Mouse (Mus musculus) bone marrow macrophage, adult 2 months (primary cell): ENCODE results near the gene Ptprd. TPM values are rescaled to one million over a fixed set of nuclear protein-coding genes. Genes with fewer than 3 reads are reported as not detected.

Experiments used
- H3K27ac ChIP-seq: 2 replicates; pipeline ENCODE4 v1.5.1; 2012; ENCODE audit warnings: low read depth, low read length; ENCODE audit not compliant: insufficient read depth
- H3K4me1 ChIP-seq: 2 replicates; pipeline ENCODE4 v1.6.1; 2012; ENCODE audit warnings: low read length; ENCODE audit not compliant: control insufficient read depth, insufficient read depth
- H3K4me3 ChIP-seq: 2 replicates; pipeline ENCODE4 v1.5.1; 2012; ENCODE audit warnings: mild to moderate bottlenecking, low read length, moderate library complexity; ENCODE audit not compliant: insufficient read depth
- CTCF ChIP-seq: IDR thresholded peaks from 2 replicates; pipeline ENCODE4 v1.5.1; 2012; ENCODE audit warnings: low read depth, mild to moderate bottlenecking, low read length, moderate library complexity
- POLR2A ChIP-seq: IDR thresholded peaks from 2 replicates; pipeline ENCODE4 v1.6.1; 2012; ENCODE audit warnings: mild to moderate bottlenecking, low read depth, low read length, borderline replicate concordance
- polyA plus RNA-seq: library from polyadenylated mRNA; stranded (reverse); fragments of >200 nt; gene quantifications from 2 replicates; pipeline ENCODE4 v1.2.4, GENCODE M21; 2012; ENCODE audit not compliant: missing spikeins, insufficient read depth, insufficient read length

The Ptprd gene
- polyA plus RNA-seq, 1 experiment: 1.4 TPM

DNA sequence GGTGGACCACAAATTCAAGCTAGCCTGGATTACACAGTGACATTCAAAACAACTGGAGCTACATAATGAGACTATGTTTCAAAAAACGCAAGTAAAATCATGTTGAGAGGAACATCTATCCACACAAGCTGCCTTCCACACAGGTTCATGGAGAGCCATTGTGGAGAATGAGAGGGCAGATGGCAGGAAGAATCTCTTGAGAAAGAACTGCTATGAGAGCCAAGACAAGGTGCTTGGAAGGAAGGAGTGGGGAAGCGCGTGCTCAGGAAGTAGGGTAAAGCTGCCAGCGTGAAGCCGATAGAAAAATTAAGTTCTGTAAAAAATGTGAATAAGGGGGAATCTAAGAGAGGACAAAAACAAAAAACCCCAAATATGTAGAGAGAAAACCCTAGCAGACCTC is 1808.5 kb downstream of the Ptprd start:
- H3K4me3 ChIP-seq: no peak overlapping the region
- H3K4me1 ChIP-seq: no peaks in the 10 kb centered on the region
- no peak for TF ChIP-seq POLR2A
- no peak for TF ChIP-seq CTCF
- H3K27ac ChIP-seq: no peak overlapping the region

DNA sequence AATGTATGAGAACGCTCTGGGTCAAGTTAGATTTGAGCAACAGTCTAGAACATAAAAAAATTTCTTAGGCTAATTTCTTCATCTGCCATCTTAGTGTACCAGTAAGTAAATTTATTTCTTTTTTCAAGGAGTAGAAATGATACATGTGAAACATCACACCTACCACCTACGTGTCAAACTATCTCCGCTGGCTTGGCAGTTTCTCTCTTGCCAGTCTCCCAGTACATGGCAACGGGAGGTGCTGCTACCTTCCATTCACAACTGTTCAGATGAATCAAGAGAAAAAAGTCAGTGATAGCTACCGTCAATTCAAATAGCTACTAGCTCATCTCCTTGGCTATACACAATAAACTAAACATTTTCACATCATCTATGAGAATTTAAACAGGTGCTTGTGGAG is 1823.9 kb downstream of the Ptprd start:
- H3K27ac ChIP-seq: no peak overlapping the region
- TF ChIP-seq POLR2A (no peak), CTCF (no peak)
- no peak overlapping the region for H3K4me3 ChIP-seq
- H3K4me1 ChIP-seq: no peaks in the 10 kb centered on the region

DNA sequence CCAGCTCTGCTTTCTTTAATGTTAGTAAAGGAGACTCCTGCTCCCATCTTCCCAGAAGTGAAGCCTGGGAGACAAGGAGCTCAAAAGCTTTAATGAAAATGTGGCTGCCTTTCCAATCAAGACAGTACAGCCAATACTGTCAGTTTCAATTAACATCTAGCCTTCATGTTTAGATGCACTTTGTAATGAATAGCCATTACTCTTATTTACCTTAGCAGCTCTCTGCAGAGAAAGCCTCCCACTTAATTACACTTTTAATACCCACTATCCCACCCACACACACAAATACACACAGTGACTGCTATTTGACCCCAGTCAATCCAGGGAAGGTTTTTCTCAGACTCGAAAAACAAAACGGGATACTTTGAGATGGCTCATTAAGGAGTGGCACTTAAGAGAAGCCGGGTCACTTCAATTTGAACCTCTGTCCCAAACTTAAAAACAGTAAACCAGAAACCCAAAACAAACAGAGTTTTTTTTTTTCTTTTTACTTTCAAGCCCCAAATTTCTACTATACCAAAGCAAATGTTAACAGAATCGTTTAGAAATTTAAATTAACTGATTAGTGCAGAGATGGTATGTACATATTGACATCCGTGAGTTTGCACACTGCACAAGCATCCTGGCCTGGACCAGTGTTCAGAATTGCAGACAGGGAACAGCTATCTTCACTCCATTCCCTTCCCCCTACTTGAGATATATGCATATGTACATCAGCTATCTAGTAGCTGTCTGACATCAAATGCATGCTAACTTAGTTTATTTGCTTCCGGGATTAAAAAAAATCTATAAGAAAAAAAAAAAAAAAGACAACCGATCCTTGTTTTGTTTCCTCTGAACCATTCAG is 1824.6 kb downstream of the Ptprd start:
- no peak overlapping the region for H3K27ac ChIP-seq
- no peak overlapping the region for H3K4me3 ChIP-seq
- no peak for TF ChIP-seq CTCF
- TF ChIP-seq POLR2A: no peak
- no peaks in the 10 kb centered on the region for H3K4me1 ChIP-seq

DNA sequence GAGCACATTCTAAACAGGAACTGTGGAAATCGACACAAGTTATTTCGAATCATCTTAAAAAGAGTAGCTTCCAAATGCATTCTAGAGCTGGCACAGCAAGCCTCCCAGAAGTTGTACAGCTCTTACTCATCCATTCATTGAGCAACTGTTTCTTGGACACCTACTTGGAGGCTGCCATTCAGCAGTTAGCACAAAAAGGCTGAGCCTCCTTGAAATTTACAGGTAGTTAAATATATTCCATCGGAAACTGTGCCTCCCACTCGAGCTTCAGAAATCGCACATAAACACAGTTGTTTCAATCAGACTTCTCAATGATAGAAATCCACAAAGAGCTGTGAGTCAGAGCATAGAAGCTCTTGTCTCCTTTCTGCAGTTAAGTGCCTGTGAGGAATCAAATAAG is 1825.9 kb downstream of the Ptprd start:
- no peak overlapping the region for H3K27ac ChIP-seq
- no peaks in the 10 kb centered on the region for H3K4me1 ChIP-seq
- no peak for TF ChIP-seq CTCF
- no peak for TF ChIP-seq POLR2A
- H3K4me3 ChIP-seq: no peak overlapping the region

DNA sequence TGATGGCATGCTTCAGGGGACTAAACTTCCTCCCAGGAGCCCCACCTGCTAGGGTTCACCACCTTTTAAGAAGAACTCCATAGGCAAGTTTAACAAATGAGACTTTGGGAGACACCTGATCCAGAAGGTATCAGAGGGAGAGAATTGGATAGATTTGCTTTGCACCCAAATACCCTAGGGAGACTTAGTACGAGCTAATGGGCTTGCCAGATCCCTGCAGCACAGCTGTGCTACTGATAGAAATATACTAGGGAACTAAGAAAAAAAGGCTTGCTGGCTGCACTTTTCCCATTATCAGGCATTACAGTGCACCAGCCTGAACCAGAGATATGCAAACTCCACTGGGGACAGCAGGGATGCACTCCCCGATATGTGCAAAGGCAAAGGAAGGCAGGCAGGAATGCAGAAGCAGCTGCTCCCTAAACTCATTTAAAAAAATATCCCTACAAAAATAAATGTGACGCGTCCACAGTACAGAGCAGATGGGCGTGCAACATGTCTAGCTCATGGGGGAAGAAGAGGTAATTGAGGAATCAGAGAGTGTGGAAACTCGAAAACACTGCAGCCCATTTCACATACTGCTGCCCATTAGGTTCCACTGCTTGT is 1831.3 kb downstream of the Ptprd start:
- TF ChIP-seq CTCF: no peak
- no peak for TF ChIP-seq POLR2A
- no peak overlapping the region for H3K27ac ChIP-seq
- H3K4me3 ChIP-seq: no peak overlapping the region
- no peaks in the 10 kb centered on the region for H3K4me1 ChIP-seq

DNA sequence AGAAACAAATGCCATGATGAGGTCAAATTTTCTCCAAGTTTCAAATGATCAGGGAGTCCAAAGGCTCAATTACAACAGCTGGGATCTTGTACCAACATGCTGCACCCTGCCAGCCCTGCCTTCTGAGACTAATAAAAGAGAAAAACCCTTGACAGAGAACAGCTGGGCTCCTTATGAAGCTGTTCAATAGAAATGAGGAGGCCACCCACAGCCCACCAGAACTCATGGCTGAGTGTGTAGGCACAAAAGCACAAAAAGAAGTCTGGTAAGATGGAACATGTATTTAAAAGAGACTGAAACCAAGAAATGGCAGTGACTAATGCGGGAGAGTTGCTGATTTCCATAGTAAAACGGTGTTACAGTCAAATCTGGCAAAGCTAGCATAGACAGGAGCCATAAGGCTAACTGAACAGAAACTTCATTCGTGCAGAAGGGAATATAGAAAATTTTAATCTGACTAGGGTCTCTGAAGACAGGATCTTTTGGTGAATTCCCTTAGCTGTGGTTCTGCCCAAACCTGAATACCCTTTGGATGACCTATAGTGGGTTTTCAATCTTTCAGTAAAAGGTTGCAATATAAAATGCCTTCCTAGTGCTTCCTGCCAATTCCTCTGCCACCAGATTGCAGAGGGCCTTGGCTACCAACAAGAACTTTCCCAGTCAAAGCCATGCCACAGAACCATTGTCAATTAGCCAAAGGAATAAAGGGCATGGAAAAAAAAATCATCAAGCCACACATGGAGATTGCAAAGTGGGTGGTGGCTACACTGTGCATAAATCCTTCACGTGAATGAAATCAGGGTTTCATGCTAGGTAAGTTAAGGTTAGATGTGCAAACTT is 1841.5 kb downstream of the Ptprd start:
- Histone ChIP-seq H3K4me1 (no peaks in the 10 kb centered on the region), H3K4me3 (no peak overlapping the region), H3K27ac (no peak overlapping the region)
- TF ChIP-seq POLR2A (no peak), CTCF (no peak)

DNA sequence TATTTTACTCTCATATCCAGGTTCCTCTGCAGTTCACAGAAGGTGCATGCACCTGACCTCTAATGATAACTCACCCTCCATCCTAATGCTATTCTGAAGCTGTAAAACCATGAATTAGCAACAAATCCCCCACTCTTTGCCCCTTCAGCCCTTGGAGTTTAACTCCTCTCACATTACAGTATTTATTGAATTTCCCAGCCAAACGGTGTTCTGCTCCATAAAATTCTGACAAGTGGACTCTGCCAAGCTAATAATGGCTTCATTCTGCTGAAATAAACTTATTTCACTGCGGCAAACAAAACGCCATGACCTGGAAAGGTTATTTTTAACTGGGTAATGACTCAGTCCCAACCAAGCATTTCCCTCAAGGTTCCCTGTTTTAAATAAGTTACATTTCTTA is 1842.7 kb downstream of the Ptprd start:
- H3K4me1 ChIP-seq: no peaks in the 10 kb centered on the region
- no peak overlapping the region for H3K27ac ChIP-seq
- TF ChIP-seq CTCF (no peak), POLR2A (no peak)
- H3K4me3 ChIP-seq: no peak overlapping the region

DNA sequence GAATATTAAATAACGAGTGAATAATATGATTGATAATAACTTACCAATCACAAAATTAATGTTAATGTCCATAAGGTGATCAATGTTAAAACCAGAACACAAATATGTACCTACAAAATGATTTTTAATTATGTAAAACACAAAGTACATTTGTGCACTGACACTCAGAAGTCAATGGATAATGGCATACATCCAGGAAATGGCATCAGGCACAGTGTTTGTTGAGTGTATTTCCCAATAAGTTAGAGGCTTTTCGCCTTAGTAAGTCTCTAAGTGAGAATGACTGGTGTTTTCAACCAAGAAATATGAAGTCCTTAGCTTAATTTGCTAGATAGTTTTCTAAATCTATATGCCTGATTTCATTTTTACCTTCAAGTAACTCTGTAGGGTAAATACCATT is 1843.5 kb downstream of the Ptprd start:
- H3K4me1 ChIP-seq: no peaks in the 10 kb centered on the region
- no peak overlapping the region for H3K27ac ChIP-seq
- H3K4me3 ChIP-seq: no peak overlapping the region
- no peak for TF ChIP-seq CTCF
- TF ChIP-seq POLR2A: no peak

DNA sequence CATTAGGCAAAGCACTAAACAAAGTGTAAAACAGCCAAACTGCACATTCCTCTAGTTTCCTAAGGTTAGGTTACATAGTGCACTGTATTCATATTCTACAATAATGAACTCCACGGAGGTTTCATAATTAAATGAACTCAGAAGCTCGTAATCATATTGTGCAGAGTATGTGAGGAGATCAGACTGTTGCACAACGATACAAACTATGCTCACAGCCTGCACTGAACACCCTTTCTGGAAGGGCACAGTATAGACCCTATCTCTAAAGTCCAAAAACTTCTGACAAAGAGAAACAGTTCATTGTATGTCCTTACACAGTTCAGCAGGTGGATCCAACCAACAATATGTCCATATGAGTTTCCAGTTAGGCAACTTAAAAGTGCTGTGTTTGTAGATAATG is 1844.5 kb downstream of the Ptprd start:
- TF ChIP-seq CTCF: no peak
- TF ChIP-seq POLR2A: no peak
- Histone ChIP-seq H3K4me3 (no peak overlapping the region), H3K27ac (no peak overlapping the region), H3K4me1 (no peaks in the 10 kb centered on the region)
